In genomic region chr11:34492986-34493385, GRCm38 (mm10) we compare ENCODE assay signal across 17 mouse cellular contexts.
"Had no signal": no experiment of that assay in that cellular context is flagged by ENCODE, and none has a peak within 500 bp of the region (broad histone marks: within the 10 kb centered on the region; RNA-seq: fewer than 3 reads in every experiment).

No protein-coding gene starts in this region.

- H3K4me2 ChIP-seq: lung, embryonic 15.5 days; midbrain, embryonic 13.5 days; midbrain, embryonic 15.5 days; neural tube, embryonic 12.5 days; stomach, embryonic 15.5 days had no signal

- DNase-seq: liver, postnatal 0 days; lung, adult 2 months; lung, postnatal 14 days; lung, postnatal 36 days; right cerebral cortex, postnatal 14 days; thymus, adult 2 months; thymus, postnatal 25 days; thymus, postnatal 4 days had no signal

- H3K36me3 ChIP-seq: lung, embryonic 15.5 days; midbrain, embryonic 10.5 days; midbrain, embryonic 13.5 days; midbrain, embryonic 15.5 days; neural tube, embryonic 12.5 days; stomach, embryonic 15.5 days had no signal

- H3K27me3 ChIP-seq: lung, embryonic 15.5 days; midbrain, embryonic 13.5 days; midbrain, embryonic 15.5 days; neural tube, embryonic 12.5 days; stomach, embryonic 15.5 days had no signal

- H3K9me3 ChIP-seq: lung, embryonic 15.5 days; midbrain, embryonic 10.5 days; midbrain, embryonic 13.5 days; midbrain, embryonic 15.5 days; neural tube, embryonic 12.5 days; stomach, embryonic 15.5 days had no signal

- H3K9ac ChIP-seq: liver, postnatal 0 days; lung, embryonic 15.5 days; midbrain, embryonic 13.5 days; midbrain, embryonic 15.5 days; neural tube, embryonic 12.5 days; stomach, embryonic 15.5 days had no signal

- H3K27ac ChIP-seq: lung, embryonic 15.5 days; macrophage; midbrain, embryonic 10.5 days; midbrain, embryonic 13.5 days; midbrain, embryonic 15.5 days; neural tube, embryonic 12.5 days; stomach, embryonic 15.5 days; stomach, postnatal 0 days had no signal

- H3K4me1 ChIP-seq: lung, embryonic 15.5 days; midbrain, embryonic 13.5 days; midbrain, embryonic 15.5 days; stomach, embryonic 15.5 days had no signal

- H3K4me3 ChIP-seq: lung, embryonic 15.5 days; midbrain, embryonic 10.5 days; midbrain, embryonic 13.5 days; midbrain, embryonic 15.5 days; neural tube, embryonic 12.5 days; stomach, embryonic 15.5 days had no signal

- ATAC-seq: liver, postnatal 0 days; lung, postnatal 0 days; midbrain, embryonic 13.5 days; midbrain, embryonic 15.5 days had no signal
